Mouse (Mus musculus) spleen, adult 12 weeks (tissue): ENCODE measurements around the gene Anln.
"Not testable (repeated sequence)": the region's sequence is repeated elsewhere in the genome, so short reads cannot be mapped to it uniquely, and the experiment has no call there.

Experiments
- DNase-seq: peaks from one replicate; pipeline ENCODE4 v3.0.0; 2022; ENCODE audit warnings: low spot score

Anln gene

GRCm38 (mm10) chr9:22389021-22389476 lies at the start of gene Anln:
TSS of gene Anln (minus strand) at chr9:22389188.
- peak; percentile 91 for DNase-seq

- DNase-seq, result no peak
These were observed 45.1 kb upstream of the Anln start for GRCm38 (mm10) chr9:22434101-22434500.

- no peak for DNase-seq
These were observed 44.2 kb upstream of the Anln start for GRCm38 (mm10) chr9:22433221-22433620.

GRCm38 (mm10) chr9:22430315-22430840 lies 41.4 kb upstream of the Anln start:
- DNase-seq, result no peak

GRCm38 (mm10) chr9:22429533-22430241 lies 40.7 kb upstream of the Anln start:
- peak; percentile 25 for DNase-seq

GRCm38 (mm10) chr9:22428666-22429410 lies 39.9 kb upstream of the Anln start:
- DNase-seq, result no peak

GRCm38 (mm10) chr9:22428028-22428665 lies 39.2 kb upstream of the Anln start:
- DNase-seq, result no peak

- DNase-seq, result no peak
These were observed 35.7 kb upstream of the Anln start for GRCm38 (mm10) chr9:22424719-22425118.

GRCm38 (mm10) chr9:22424196-22424595 lies 35.2 kb upstream of the Anln start:
- no peak for DNase-seq

GRCm38 (mm10) chr9:22423507-22423906 lies 34.5 kb upstream of the Anln start:
- DNase-seq, result no peak

- DNase-seq, result no peak
These were observed 33.6 kb upstream of the Anln start for GRCm38 (mm10) chr9:22422559-22422958.

GRCm38 (mm10) chr9:22420491-22420890 lies 31.5 kb upstream of the Anln start:
- no peak for DNase-seq

- no peak for DNase-seq
These were observed 30.9 kb upstream of the Anln start for GRCm38 (mm10) chr9:22419877-22420276.

- no peak for DNase-seq
These were observed 28.6 kb upstream of the Anln start for GRCm38 (mm10) chr9:22417547-22417946.

GRCm38 (mm10) chr9:22416187-22416586 lies 27.2 kb upstream of the Anln start:
- no peak for DNase-seq

GRCm38 (mm10) chr9:22411002-22411857 lies 22.2 kb upstream of the Anln start, which contains the start of gene 9530077C05Rik:
TSS of gene 9530077C05Rik (plus strand) at chr9:22411513.
- DNase-seq, result peak; percentile 86

GRCm38 (mm10) chr9:22409501-22409900 lies 20.5 kb upstream of the Anln start:
- DNase-seq, result no peak

GRCm38 (mm10) chr9:22408344-22408743 lies 19.4 kb upstream of the Anln start:
- not testable (repeated sequence) for DNase-seq

- DNase-seq, result not testable (repeated sequence)
These were observed 18.6 kb upstream of the Anln start for GRCm38 (mm10) chr9:22407633-22408032.

- DNase-seq, result no peak
These were observed 16.4 kb upstream of the Anln start for GRCm38 (mm10) chr9:22405414-22405813.

- not testable (repeated sequence) for DNase-seq
These were observed 14.5 kb upstream of the Anln start for GRCm38 (mm10) chr9:22403501-22403900.

- DNase-seq, result no peak
These were observed 14.0 kb upstream of the Anln start for GRCm38 (mm10) chr9:22402976-22403375.
